Mouse (Mus musculus): ENCODE data around the gene Vsir. TPM values are rescaled to one million over a fixed set of nuclear protein-coding genes. Genes with fewer than 3 reads are reported as not detected.
A peak's percentile ranks its signal among the peaks of the same experiment; 100 is the strongest.

The Vsir gene
- polyA plus RNA-seq, 1 experiment from 2014 or later = 2.0 TPM

- 86% methylated on average over 7 of the region's 7 CpGs for WGBS
- H3K4me2 ChIP-seq (replicated peaks) = no peak overlapping the region
These were observed 48.3 kb downstream of the Vsir start for GRCm38 (mm10) chr10:60394936-60395335.

GRCm38 (mm10) chr10:60395605-60396004, 49.0 kb downstream of the Vsir start:
- no peak overlapping the region for H3K27ac ChIP-seq
- H3K9ac ChIP-seq = no peak overlapping the region
- ATAC-seq (ENCODE audit: low FRiP score, low read depth) = no peak
- H3K9me3 ChIP-seq = no peaks in the 10 kb centered on the region
- no peak overlapping the region for H3K4me3 ChIP-seq
- no peaks in the 10 kb centered on the region for H3K36me3 ChIP-seq
- no peaks in the 10 kb centered on the region for H3K27me3 ChIP-seq
- H3K4me2 ChIP-seq (replicated peaks) = no peak overlapping the region
- H3K4me1 ChIP-seq = peaks cover 15% of the 10 kb centered on the region
- WGBS = 74% methylated on average over 5 of the region's 5 CpGs

More at GRCm38 (mm10) chr10:60394936-60395335, 48.3 kb downstream of the Vsir start:
- Histone ChIP-seq H3K9me3 (no peaks in the 10 kb centered on the region), H3K27ac (no peak overlapping the region), H3K9ac (no peak overlapping the region), H3K4me3 (no peak overlapping the region), H3K27me3 (no peaks in the 10 kb centered on the region), H3K4me1 (peaks cover 8% of the 10 kb centered on the region), H3K36me3 (no peaks in the 10 kb centered on the region)
- no peak for ATAC-seq (ENCODE audit: low FRiP score, low read depth)

GRCm38 (mm10) chr10:60398051-60398814, 51.6 kb downstream of the Vsir start:
- H3K4me1 ChIP-seq = peaks cover 21% of the 10 kb centered on the region
- no peak overlapping the region for H3K4me2 ChIP-seq (replicated peaks)
- H3K9ac ChIP-seq = no peak overlapping the region
- no peak for ATAC-seq (ENCODE audit: low FRiP score, low read depth)
- H3K27ac ChIP-seq = no peak overlapping the region
- H3K36me3 ChIP-seq = no peaks in the 10 kb centered on the region
- no peak overlapping the region for H3K4me3 ChIP-seq
- H3K9me3 ChIP-seq = no peaks in the 10 kb centered on the region
- H3K27me3 ChIP-seq = no peaks in the 10 kb centered on the region
- 89% methylated on average over 10 of the region's 10 CpGs for WGBS

GRCm38 (mm10) chr10:60399449-60399848, 52.8 kb downstream of the Vsir start, which contains the start of gene Gm17455:
Gene Gm17455 (plus strand): TSS chr10:60399726.
- no peak within 1 kb of the TSS for H3K4me3 ChIP-seq
- no peak within 1 kb of the TSS; the same call in 1 of the 2 replicates for H3K27ac ChIP-seq
- 50% methylated on average over 7 of the region's 7 CpGs for WGBS
- no peaks in the 10 kb centered on the region for H3K27me3 ChIP-seq
- no peaks in the 10 kb centered on the region for H3K36me3 ChIP-seq
- no peaks in the 10 kb centered on the region for H3K9me3 ChIP-seq
- peaks cover 21% of the 10 kb centered on the region for H3K4me1 ChIP-seq
- no peak for ATAC-seq (ENCODE audit: low FRiP score, low read depth)
- H3K9ac ChIP-seq = no peak within 1 kb of the TSS
- H3K4me2 ChIP-seq (replicated peaks) = no peak within 1 kb of the TSS

GRCm38 (mm10) chr10:60400507-60401295, 54.0 kb downstream of the Vsir start:
- Histone ChIP-seq H3K9me3 (no peaks in the 10 kb centered on the region), H3K9ac (no peak overlapping the region), H3K27ac (no peak overlapping the region), H3K4me1 (peaks cover 26% of the 10 kb centered on the region), H3K36me3 (no peaks in the 10 kb centered on the region), H3K27me3 (no peaks in the 10 kb centered on the region), H3K4me3 (no peak overlapping the region), H3K4me2 (replicated peaks) (no peak overlapping the region)
- ATAC-seq (ENCODE audit: low FRiP score, low read depth) = no peak
- WGBS = 75% methylated on average over 11 of the region's 11 CpGs

- H3K4me3 ChIP-seq = no peak overlapping the region
- peaks cover 2% of the 10 kb centered on the region; the same call in 1 of the 2 replicates for H3K27me3 ChIP-seq
- H3K4me2 ChIP-seq (replicated peaks) = no peak overlapping the region
- H3K4me1 ChIP-seq = peaks cover 12% of the 10 kb centered on the region; the same call in 1 of the 2 replicates
- H3K27ac ChIP-seq = peak overlapping the region; percentile 28; the same call in 1 of the 2 replicates
- H3K9me3 ChIP-seq = no peaks in the 10 kb centered on the region
- H3K36me3 ChIP-seq = no peaks in the 10 kb centered on the region
- no peak overlapping the region for H3K9ac ChIP-seq
- ATAC-seq (ENCODE audit: low FRiP score, low read depth) = no peak
- 64% methylated on average over 7 of the region's 7 CpGs for WGBS
These were observed 59.0 kb downstream of the Vsir start for GRCm38 (mm10) chr10:60405460-60406177.

GRCm38 (mm10) chr10:60407831-60408230, 61.2 kb downstream of the Vsir start:
- 0 out of 2 replicates have a peak, but pooled peaks cover 6% of the 10 kb centered on the region for H3K4me1 ChIP-seq
- no peak overlapping the region for H3K27ac ChIP-seq
- no peaks in the 10 kb centered on the region for H3K36me3 ChIP-seq
- no peak overlapping the region for H3K4me2 ChIP-seq (replicated peaks)
- 4% methylated on average over 5 of the region's 5 CpGs for WGBS
- H3K9ac ChIP-seq = no peak overlapping the region
- 0 out of 2 replicates have a peak, but pooled peaks have one; percentile 5 for ATAC-seq (ENCODE audit: low FRiP score, low read depth)
- no peaks in the 10 kb centered on the region for H3K9me3 ChIP-seq
- no peak overlapping the region for H3K4me3 ChIP-seq
- H3K27me3 ChIP-seq = peaks cover 11% of the 10 kb centered on the region; the same call in 1 of the 2 replicates

GRCm38 (mm10) chr10:60411794-60412193, 65.1 kb downstream of the Vsir start:
- H3K4me1 ChIP-seq = no peaks in the 10 kb centered on the region
- no peak for ATAC-seq (ENCODE audit: low FRiP score, low read depth)
- no peaks in the 10 kb centered on the region for H3K36me3 ChIP-seq
- no peak overlapping the region for H3K9ac ChIP-seq
- H3K4me2 ChIP-seq (replicated peaks) = no peak overlapping the region
- no peak overlapping the region for H3K27ac ChIP-seq
- H3K4me3 ChIP-seq = no peak overlapping the region
- no peaks in the 10 kb centered on the region for H3K9me3 ChIP-seq
- WGBS = 30% methylated on average over 5 of the region's 5 CpGs
- peaks cover 16% of the 10 kb centered on the region; the same call in 1 of the 2 replicates for H3K27me3 ChIP-seq

- no peak overlapping the region for H3K4me3 ChIP-seq
- peaks cover 16% of the 10 kb centered on the region; the same call in 1 of the 2 replicates for H3K27me3 ChIP-seq
- H3K27ac ChIP-seq = no peak overlapping the region
- H3K4me1 ChIP-seq = no peaks in the 10 kb centered on the region
- WGBS = 68% methylated on average over 2 of the region's 2 CpGs
- no peak overlapping the region for H3K4me2 ChIP-seq (replicated peaks)
- no peak overlapping the region for H3K9ac ChIP-seq
- H3K36me3 ChIP-seq = no peaks in the 10 kb centered on the region
- no peaks in the 10 kb centered on the region for H3K9me3 ChIP-seq
- ATAC-seq (ENCODE audit: low FRiP score, low read depth) = no peak
These were observed 67.1 kb downstream of the Vsir start for GRCm38 (mm10) chr10:60413756-60414155.

GRCm38 (mm10) chr10:60417041-60417440, 70.4 kb downstream of the Vsir start:
- H3K27me3 ChIP-seq = 0 out of 2 replicates have a peak, but pooled peaks cover 4% of the 10 kb centered on the region
- H3K9me3 ChIP-seq = no peaks in the 10 kb centered on the region
- no peaks in the 10 kb centered on the region for H3K4me1 ChIP-seq
- 87% methylated on average over 2 of the region's 2 CpGs for WGBS
- ATAC-seq (ENCODE audit: low FRiP score, low read depth) = no peak
- H3K27ac ChIP-seq = no peak overlapping the region
- H3K36me3 ChIP-seq = no peaks in the 10 kb centered on the region
- no peak overlapping the region for H3K4me2 ChIP-seq (replicated peaks)
- no peak overlapping the region for H3K4me3 ChIP-seq
- no peak overlapping the region for H3K9ac ChIP-seq

GRCm38 (mm10) chr10:60418137-60418536, 71.5 kb downstream of the Vsir start:
- no peaks in the 10 kb centered on the region for H3K4me1 ChIP-seq
- 12% methylated on average over 3 of the region's 3 CpGs for WGBS
- 0 out of 2 replicates have a peak, but pooled peaks cover 4% of the 10 kb centered on the region for H3K27me3 ChIP-seq
- H3K36me3 ChIP-seq = no peaks in the 10 kb centered on the region
- H3K4me2 ChIP-seq (replicated peaks) = no peak overlapping the region
- no peak overlapping the region for H3K9ac ChIP-seq
- ATAC-seq (ENCODE audit: low FRiP score, low read depth) = no peak
- H3K27ac ChIP-seq = no peak overlapping the region
- no peak overlapping the region for H3K4me3 ChIP-seq
- H3K9me3 ChIP-seq = no peaks in the 10 kb centered on the region
